Mouse (Mus musculus): ENCODE results near the gene Ugt1a6b. TPM values are rescaled to one million over a fixed set of nuclear protein-coding genes. Genes with fewer than 3 reads are reported as not detected.

Ugt1a6b gene
- polyA plus RNA-seq, 1 experiment from 2014 or later: 2.2 TPM

- no peak overlapping the region for H3K4me3 ChIP-seq
- no peak overlapping the region for H3K27ac ChIP-seq
- no peak overlapping the region for H3K4me2 ChIP-seq
- H3K9ac ChIP-seq: no peak overlapping the region
- peaks cover 96% of the 10 kb centered on the region for H3K9me3 ChIP-seq
- H3K36me3 ChIP-seq: no peaks in the 10 kb centered on the region
- no peak for ATAC-seq (ENCODE audit: low FRiP score)
- H3K4me1 ChIP-seq (replicated peaks): no peaks in the 10 kb centered on the region
- 66% methylated on average over 5 of the region's 5 CpGs for WGBS
- H3K27me3 ChIP-seq: no peaks in the 10 kb centered on the region
Measured at GRCm38 (mm10) chr1:88243861-88244260, 140.8 kb downstream of the Ugt1a6b start.

GRCm38 (mm10) chr1:88245881-88246280 is 142.8 kb downstream of the Ugt1a6b start:
- Histone ChIP-seq H3K4me3 (no peak overlapping the region), H3K9ac (no peak overlapping the region), H3K36me3 (no peaks in the 10 kb centered on the region), H3K27ac (no peak overlapping the region), H3K9me3 (peaks cover 96% of the 10 kb centered on the region), H3K27me3 (no peaks in the 10 kb centered on the region), H3K4me2 (no peak overlapping the region), H3K4me1 (replicated peaks) (no peaks in the 10 kb centered on the region)
- 78% methylated on average over 6 of the region's 6 CpGs for WGBS
- no peak for ATAC-seq (ENCODE audit: low FRiP score)

GRCm38 (mm10) chr1:88246386-88246785 is 143.3 kb downstream of the Ugt1a6b start:
- no peak overlapping the region for H3K4me2 ChIP-seq
- H3K27ac ChIP-seq: no peak overlapping the region
- H3K4me3 ChIP-seq: no peak overlapping the region
- WGBS: 43% methylated on average over 6 of the region's 6 CpGs
- H3K27me3 ChIP-seq: no peaks in the 10 kb centered on the region
- no peak for ATAC-seq (ENCODE audit: low FRiP score)
- no peaks in the 10 kb centered on the region for H3K4me1 ChIP-seq (replicated peaks)
- no peak overlapping the region for H3K9ac ChIP-seq
- no peaks in the 10 kb centered on the region for H3K36me3 ChIP-seq
- peaks cover 96% of the 10 kb centered on the region for H3K9me3 ChIP-seq

- no peaks in the 10 kb centered on the region for H3K27me3 ChIP-seq
- no peak overlapping the region for H3K27ac ChIP-seq
- H3K4me1 ChIP-seq (replicated peaks): no peaks in the 10 kb centered on the region
- no peak for ATAC-seq (ENCODE audit: low FRiP score)
- H3K36me3 ChIP-seq: no peaks in the 10 kb centered on the region
- no peak overlapping the region for H3K4me2 ChIP-seq
- 54% methylated on average over 2 of the region's 2 CpGs for WGBS
- no peak overlapping the region for H3K9ac ChIP-seq
- H3K9me3 ChIP-seq: peaks cover 96% of the 10 kb centered on the region
- no peak overlapping the region for H3K4me3 ChIP-seq
Measured at GRCm38 (mm10) chr1:88247660-88248059, 144.6 kb downstream of the Ugt1a6b start.

- H3K36me3 ChIP-seq: no peaks in the 10 kb centered on the region
- no peak overlapping the region for H3K4me3 ChIP-seq
- H3K9ac ChIP-seq: no peak overlapping the region
- H3K4me2 ChIP-seq: no peak overlapping the region
- no peaks in the 10 kb centered on the region for H3K27me3 ChIP-seq
- 76% methylated on average over 4 of the region's 4 CpGs for WGBS
- no peak overlapping the region for H3K27ac ChIP-seq
- H3K9me3 ChIP-seq: peaks cover 97% of the 10 kb centered on the region
- H3K4me1 ChIP-seq (replicated peaks): no peaks in the 10 kb centered on the region
- ATAC-seq (ENCODE audit: low FRiP score): no peak
Measured at GRCm38 (mm10) chr1:88248658-88249057, 145.6 kb downstream of the Ugt1a6b start.

- Histone ChIP-seq H3K9ac (no peak overlapping the region), H3K4me2 (no peak overlapping the region), H3K4me3 (no peak overlapping the region), H3K36me3 (no peaks in the 10 kb centered on the region), H3K4me1 (replicated peaks) (no peaks in the 10 kb centered on the region), H3K9me3 (peaks cover 97% of the 10 kb centered on the region), H3K27ac (no peak overlapping the region), H3K27me3 (no peaks in the 10 kb centered on the region)
- no peak for ATAC-seq (ENCODE audit: low FRiP score)
- 81% methylated on average over 7 of the region's 7 CpGs for WGBS
Measured at GRCm38 (mm10) chr1:88249596-88249995, 146.5 kb downstream of the Ugt1a6b start.

GRCm38 (mm10) chr1:88250023-88250422 is 147.0 kb downstream of the Ugt1a6b start:
- Histone ChIP-seq H3K27ac (no peak overlapping the region), H3K9me3 (peaks cover 97% of the 10 kb centered on the region), H3K4me1 (replicated peaks) (no peaks in the 10 kb centered on the region), H3K4me2 (no peak overlapping the region), H3K4me3 (no peak overlapping the region), H3K27me3 (no peaks in the 10 kb centered on the region), H3K9ac (no peak overlapping the region), H3K36me3 (no peaks in the 10 kb centered on the region)
- no peak for ATAC-seq (ENCODE audit: low FRiP score)
- WGBS: 80% methylated on average over 5 of the region's 5 CpGs

GRCm38 (mm10) chr1:88253106-88253505 is 150.1 kb downstream of the Ugt1a6b start:
- no peaks in the 10 kb centered on the region for H3K36me3 ChIP-seq
- H3K27me3 ChIP-seq: no peaks in the 10 kb centered on the region
- H3K9me3 ChIP-seq: peaks cover 96% of the 10 kb centered on the region
- no peak overlapping the region for H3K4me3 ChIP-seq
- no peak overlapping the region for H3K9ac ChIP-seq
- 78% methylated on average over 8 of the region's 8 CpGs for WGBS
- H3K4me2 ChIP-seq: no peak overlapping the region
- ATAC-seq (ENCODE audit: low FRiP score): no peak
- H3K27ac ChIP-seq: no peak overlapping the region
- no peaks in the 10 kb centered on the region for H3K4me1 ChIP-seq (replicated peaks)

- Histone ChIP-seq H3K4me2 (no peak overlapping the region), H3K4me3 (no peak overlapping the region), H3K9ac (no peak overlapping the region), H3K4me1 (replicated peaks) (0 out of 2 replicates have a peak, but pooled peaks cover 3% of the 10 kb centered on the region), H3K27me3 (no peaks in the 10 kb centered on the region), H3K27ac (no peak overlapping the region), H3K36me3 (no peaks in the 10 kb centered on the region), H3K9me3 (peaks cover 95% of the 10 kb centered on the region)
- 76% methylated on average over 6 of the region's 6 CpGs for WGBS
- ATAC-seq (ENCODE audit: low FRiP score): no peak
Measured at GRCm38 (mm10) chr1:88253540-88253939, 150.5 kb downstream of the Ugt1a6b start.

GRCm38 (mm10) chr1:88254793-88255465 is 151.9 kb downstream of the Ugt1a6b start:
- Histone ChIP-seq H3K9me3 (peaks cover 81% of the 10 kb centered on the region), H3K4me1 (replicated peaks) (peaks cover 12% of the 10 kb centered on the region), H3K36me3 (peaks cover 7% of the 10 kb centered on the region), H3K27ac (no peak overlapping the region), H3K27me3 (no peaks in the 10 kb centered on the region), H3K4me2 (no peak overlapping the region), H3K4me3 (no peak overlapping the region), H3K9ac (no peak overlapping the region)
- 89% methylated on average over 12 of the region's 12 CpGs for WGBS
- no peak for ATAC-seq (ENCODE audit: low FRiP score)

GRCm38 (mm10) chr1:88255466-88255857 is 152.4 kb downstream of the Ugt1a6b start:
- no peak overlapping the region for H3K27ac ChIP-seq
- no peak overlapping the region for H3K4me3 ChIP-seq
- no peaks in the 10 kb centered on the region for H3K27me3 ChIP-seq
- peaks cover 13% of the 10 kb centered on the region for H3K36me3 ChIP-seq
- ATAC-seq (ENCODE audit: low FRiP score): no peak
- 56% methylated on average over 2 of the region's 2 CpGs for WGBS
- no peak overlapping the region for H3K9ac ChIP-seq
- H3K9me3 ChIP-seq: peaks cover 76% of the 10 kb centered on the region
- H3K4me1 ChIP-seq (replicated peaks): peaks cover 16% of the 10 kb centered on the region
- H3K4me2 ChIP-seq: no peak overlapping the region

- no peak overlapping the region for H3K4me3 ChIP-seq
- H3K4me1 ChIP-seq (replicated peaks): peaks cover 16% of the 10 kb centered on the region
- no peak overlapping the region for H3K9ac ChIP-seq
- peaks cover 20% of the 10 kb centered on the region for H3K36me3 ChIP-seq
- 81% methylated on average over 13 of the region's 13 CpGs for WGBS
- peaks cover 69% of the 10 kb centered on the region for H3K9me3 ChIP-seq
- no peaks in the 10 kb centered on the region for H3K27me3 ChIP-seq
- no peak overlapping the region for H3K4me2 ChIP-seq
- no peak for ATAC-seq (ENCODE audit: low FRiP score)
- no peak overlapping the region for H3K27ac ChIP-seq
Measured at GRCm38 (mm10) chr1:88255989-88256754, 153.1 kb downstream of the Ugt1a6b start.
